Mouse (Mus musculus): ENCODE data around the gene Nudcd3.

DNA sequence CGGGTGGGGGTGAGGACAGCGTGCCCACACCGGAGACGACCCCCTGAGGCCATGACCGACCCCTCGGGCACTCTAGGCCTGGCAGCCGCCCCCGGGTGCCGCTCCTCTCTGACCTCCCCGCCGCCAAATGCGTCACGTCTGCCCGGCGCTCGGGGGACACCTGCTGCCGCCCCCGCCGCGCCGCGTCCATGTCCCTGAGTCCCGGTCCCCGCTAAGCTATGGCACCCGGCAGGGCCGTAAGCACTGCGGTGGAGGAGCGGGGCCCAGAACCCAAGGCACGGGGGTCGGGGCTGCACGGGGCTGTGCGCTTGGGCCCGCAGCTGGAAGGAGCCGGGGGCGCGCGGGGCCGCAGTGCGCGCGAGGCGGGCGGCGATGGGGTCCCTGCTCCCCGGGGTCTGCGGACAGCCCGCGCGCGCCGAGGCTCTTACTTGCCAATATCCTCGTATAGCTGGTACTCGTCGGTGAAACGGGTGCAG is 135.1 kb downstream of the Nudcd3 start:
- TF ChIP-seq MAFK (IDR thresholded peaks at IDR 0.05; ENCODE audit: insufficient read depth, low read depth, low read length) = no peak
- TF ChIP-seq HCFC1 (IDR thresholded peaks at IDR 0.05; ENCODE audit: borderline replicate concordance, insufficient read depth, low read length) = 0 out of 2 replicates have a peak, but pooled peaks have one; percentile 19
- no peak for TF ChIP-seq ZC3H11A (IDR thresholded peaks at IDR 0.05; ENCODE audit: borderline replicate concordance, low read depth, low read length)
- TF ChIP-seq CHD2 (IDR thresholded peaks at IDR 0.05; ENCODE audit: low read depth, low read length) = no peak
